Mouse (Mus musculus) thymus, postnatal 25 days (tissue): Measurements from ENCODE around the gene Mindy1.

ENCODE experiments used
- DNase-seq: peaks from one replicate; pipeline ENCODE4 v3.0.0; 2022

Mindy1 gene

GRCm38 (mm10) chr3:95281216-95282126 is at the start of gene Mindy1, which contains the start of gene Prune1:
Mindy1 (plus strand) TSS chr3:95281345.
Prune1 (minus strand) TSS chr3:95282076.
- DNase-seq: peak; percentile 99

GRCm38 (mm10) chr3:95232771-95233170 is 48.4 kb upstream of the Mindy1 start:
- DNase-seq: no peak

GRCm38 (mm10) chr3:95233303-95233980 is 47.7 kb upstream of the Mindy1 start:
- DNase-seq: no peak

- no peak for DNase-seq
These were observed 45.5 kb upstream of the Mindy1 start for GRCm38 (mm10) chr3:95235386-95236301.

- DNase-seq: no peak
These were observed 43.5 kb upstream of the Mindy1 start for GRCm38 (mm10) chr3:95237541-95238099.

GRCm38 (mm10) chr3:95239022-95239421 is 42.1 kb upstream of the Mindy1 start:
- DNase-seq: no peak

- no peak for DNase-seq
These were observed 41.2 kb upstream of the Mindy1 start for GRCm38 (mm10) chr3:95239971-95240370.

GRCm38 (mm10) chr3:95240900-95241299 is 40.2 kb upstream of the Mindy1 start:
- DNase-seq: no peak

GRCm38 (mm10) chr3:95241498-95241897 is 39.6 kb upstream of the Mindy1 start, which contains the start of gene Gm128:
Gm128 (minus strand) TSS chr3:95241598.
- DNase-seq: no peak

- no peak for DNase-seq
These were observed 38.1 kb upstream of the Mindy1 start for GRCm38 (mm10) chr3:95243086-95243485.

- DNase-seq: no peak
These were observed 34.5 kb upstream of the Mindy1 start for GRCm38 (mm10) chr3:95246465-95247231.

- no peak for DNase-seq
These were observed 33.3 kb upstream of the Mindy1 start for GRCm38 (mm10) chr3:95247660-95248336.

GRCm38 (mm10) chr3:95250361-95250760 is 30.8 kb upstream of the Mindy1 start:
- no peak for DNase-seq

GRCm38 (mm10) chr3:95250783-95251424 is 30.2 kb upstream of the Mindy1 start, which contains the start of gene Bnipl:
Bnipl (minus strand) TSS chr3:95251193.
- no peak for DNase-seq

GRCm38 (mm10) chr3:95256931-95257330 is 24.2 kb upstream of the Mindy1 start:
- no peak for DNase-seq

- no peak for DNase-seq
These were observed 19.2 kb upstream of the Mindy1 start for GRCm38 (mm10) chr3:95261975-95262374.

- DNase-seq: peak; percentile 84
These were observed 17.9 kb upstream of the Mindy1 start for GRCm38 (mm10) chr3:95263089-95263739.

GRCm38 (mm10) chr3:95264724-95265123 is 16.4 kb upstream of the Mindy1 start:
- DNase-seq: no peak

- DNase-seq: no peak
These were observed 15.1 kb upstream of the Mindy1 start for GRCm38 (mm10) chr3:95266052-95266451.

GRCm38 (mm10) chr3:95267855-95268254 is 13.3 kb upstream of the Mindy1 start:
- no peak for DNase-seq
